Mouse (Mus musculus) stomach, embryonic 15.5 days (tissue): Measurements from ENCODE around the gene Insc. TPM values are rescaled to one million over a fixed set of nuclear protein-coding genes. Genes with fewer than 3 reads are reported as not detected.

Source experiments
- ATAC-seq: fragments of 200-750 bp; cut with Nextera tagmentation; 2 replicates; pipeline ENCODE4 v1.8.0; 2017; ENCODE audit warnings: low read depth, moderate number of reproducible peaks, moderate TSS enrichment; ENCODE audit not compliant: insufficient read depth, low FRiP score
- H3K27ac ChIP-seq: fragments of 300-500 bp; sonication (generic); 2 replicates; pipeline ENCODE4 v1.5.1; 2015; ENCODE audit warnings: mild to moderate bottlenecking, inconsistent platforms
- H3K27me3 ChIP-seq: fragments of 300-500 bp; sonication (generic); replicated peaks from 2 replicates; pipeline ENCODE4 v1.6.1; 2015; ENCODE audit warnings: inconsistent platforms
- H3K36me3 ChIP-seq: fragments of 300-500 bp; sonication (generic); 2 replicates; pipeline ENCODE4 v1.6.1; 2015; ENCODE audit warnings: inconsistent platforms
- H3K4me1 ChIP-seq: fragments of 300-500 bp; sonication (generic); 2 replicates; pipeline ENCODE4 v1.6.1; 2015; ENCODE audit warnings: inconsistent platforms
- H3K4me2 ChIP-seq: fragments of 300-500 bp; sonication (generic); 2 replicates; pipeline ENCODE4 v1.6.1; 2015; ENCODE audit warnings: mild to moderate bottlenecking, inconsistent platforms
- H3K4me3 ChIP-seq: fragments of 300-500 bp; sonication (generic); replicated peaks from 2 replicates; pipeline ENCODE4 v1.5.1; 2015; ENCODE audit warnings: inconsistent platforms
- H3K9ac ChIP-seq: fragments of 300-500 bp; sonication (generic); 2 replicates; pipeline ENCODE4 v1.6.1; 2015; ENCODE audit warnings: inconsistent platforms
- H3K9me3 ChIP-seq: fragments of 300-500 bp; sonication (generic); 2 replicates; pipeline ENCODE4 v1.6.1; 2016; ENCODE audit warnings: inconsistent platforms
- WGBS: fragments of 180-500 bp; shearing (Covaris S2); methylation state at CpG from one replicate; pipeline ENCODE4 v1.1.7; 2015; 5-methylcytosine and 5-hydroxymethylcytosine counted together
- polyA plus RNA-seq: library from polyadenylated mRNA; unstranded; fragments of >200 nt; fragmentation: Nextera tagmentation; extraction: Ambion mirVana; gene quantifications from 2 replicates; pipeline ENCODE4 v1.2.1, GENCODE M21; 2015

The Insc gene
- polyA plus RNA-seq, 1 experiment from 2014 or later = 23.4 TPM

DNA sequence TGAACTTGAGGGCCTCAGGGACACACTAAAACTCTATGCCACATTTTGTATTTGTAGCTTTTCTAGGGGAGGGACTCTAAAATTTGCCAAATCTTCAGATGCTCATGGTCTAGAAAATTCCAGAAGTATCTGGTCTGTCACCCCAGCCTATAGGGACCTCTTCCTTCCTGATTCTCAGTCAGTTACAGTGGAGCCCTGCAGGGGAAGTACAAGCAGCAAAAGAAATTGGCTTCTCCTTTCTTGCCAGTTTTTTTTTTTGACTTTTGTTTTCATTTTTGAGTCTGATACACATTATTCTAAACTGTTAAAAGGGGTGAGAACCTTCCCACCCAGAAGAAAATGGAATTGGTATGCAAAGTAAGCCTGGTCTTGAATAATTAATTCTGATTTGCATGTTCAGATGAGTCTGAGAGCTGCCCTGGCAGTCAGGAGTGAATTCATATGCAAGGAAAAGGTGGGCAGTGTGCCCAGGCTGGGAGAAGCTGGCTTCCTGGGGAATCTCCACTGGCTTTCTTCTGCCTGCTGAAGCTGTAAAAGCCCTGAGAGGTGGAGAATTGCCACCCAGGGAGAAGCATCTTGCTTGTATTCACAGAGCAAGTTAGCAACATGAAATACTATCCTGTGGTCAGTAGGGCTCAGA, 149.2 kb downstream of the Insc start:
- H3K27ac ChIP-seq = no peak overlapping the region
- ATAC-seq = no peak
- no peaks in the 10 kb centered on the region for H3K4me1 ChIP-seq
- H3K4me2 ChIP-seq = no peak overlapping the region
- H3K9ac ChIP-seq = no peak overlapping the region
- H3K27me3 ChIP-seq = no peaks in the 10 kb centered on the region
- no peak overlapping the region for H3K4me3 ChIP-seq
- no peaks in the 10 kb centered on the region for H3K36me3 ChIP-seq
- no peaks in the 10 kb centered on the region for H3K9me3 ChIP-seq

DNA sequence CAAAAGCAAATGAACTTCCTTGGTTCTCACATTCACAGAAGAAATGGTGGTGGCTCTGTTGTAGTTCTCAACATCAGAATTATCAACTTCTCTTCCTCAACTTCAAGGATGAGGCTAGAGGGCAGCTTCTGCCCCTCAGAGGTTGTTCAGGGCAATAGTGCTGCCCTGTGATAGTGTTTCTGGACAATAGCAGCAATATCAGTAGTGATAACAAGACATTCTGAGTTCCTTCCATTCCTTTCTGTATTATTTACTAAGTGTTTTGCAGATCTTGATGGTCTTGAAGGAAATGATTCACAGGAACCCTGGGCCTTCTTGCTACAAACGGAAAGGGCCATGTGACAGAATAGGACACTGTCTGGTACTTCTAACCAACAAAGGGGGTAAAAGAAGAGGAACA, 150.4 kb downstream of the Insc start:
- H3K4me3 ChIP-seq = no peak overlapping the region
- H3K4me2 ChIP-seq = no peak overlapping the region
- H3K27ac ChIP-seq = no peak overlapping the region
- no peak overlapping the region for H3K9ac ChIP-seq
- H3K36me3 ChIP-seq = no peaks in the 10 kb centered on the region
- no peak for ATAC-seq
- 70% methylated on average over 1 of the region's 1 CpGs for WGBS
- no peaks in the 10 kb centered on the region for H3K4me1 ChIP-seq
- H3K27me3 ChIP-seq = no peaks in the 10 kb centered on the region
- H3K9me3 ChIP-seq = no peaks in the 10 kb centered on the region

DNA sequence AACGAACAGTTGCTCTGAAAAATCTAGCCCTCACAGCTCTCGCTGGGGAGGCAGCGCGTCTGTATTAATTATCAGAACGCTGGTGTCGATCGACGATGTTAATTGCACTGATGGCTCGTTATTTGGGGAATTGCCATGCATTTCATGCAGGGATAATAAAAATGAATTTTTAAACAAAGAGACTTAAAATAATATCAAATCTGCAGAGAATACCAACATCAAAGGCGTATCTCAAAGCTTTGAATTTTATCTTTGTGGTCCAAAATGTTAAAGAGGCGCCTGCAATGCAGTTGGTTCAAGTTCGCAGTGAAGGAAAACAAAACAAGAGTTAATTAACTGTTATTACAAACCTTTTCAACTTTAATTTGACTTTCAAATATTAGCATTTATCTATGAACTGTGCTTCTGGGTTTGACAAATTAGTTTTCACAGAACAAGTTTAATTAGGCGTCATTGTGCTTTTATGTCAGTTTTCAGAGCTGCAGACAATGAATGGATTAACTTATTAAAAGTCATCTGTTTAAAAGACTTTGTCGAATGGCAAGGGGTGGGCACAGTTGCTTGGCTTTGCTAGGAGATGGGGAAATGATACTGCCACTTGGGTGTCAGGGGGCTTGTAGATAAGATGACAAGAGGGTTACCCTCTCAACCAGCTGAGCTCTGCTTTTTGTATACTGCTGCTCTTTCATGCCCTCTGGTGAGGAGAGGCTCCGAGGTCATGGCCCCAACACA, 153.6 kb downstream of the Insc start:
- no peaks in the 10 kb centered on the region for H3K36me3 ChIP-seq
- WGBS = 86% methylated on average over 15 of the region's 15 CpGs
- no peaks in the 10 kb centered on the region for H3K27me3 ChIP-seq

More for the DNA sequence above, 153.6 kb downstream of the Insc start:
- Histone ChIP-seq H3K4me1 (no peaks in the 10 kb centered on the region), H3K9ac (no peak overlapping the region), H3K4me2 (no peak overlapping the region), H3K27ac (no peak overlapping the region), H3K9me3 (no peaks in the 10 kb centered on the region), H3K4me3 (no peak overlapping the region)
- ATAC-seq = no peak

Other genes with a start within 250 kb of the Insc start
- gene Cyp2r1, start 180.7 kb upstream of the Insc start, polyA plus RNA-seq = 2.4 TPM in 2 replicates
- 2.7 and 3.2 TPM in 2 replicates for gene Calca, start 107.3 kb upstream of the Insc start, polyA plus RNA-seq
- gene Calcb, start 25.1 kb upstream of the Insc start, polyA plus RNA-seq = 2.1 and 2.5 TPM in 2 replicates